Mouse (Mus musculus): ENCODE measurements around the gene Trmt13.
A peak's percentile ranks its signal among the peaks of the same experiment; 100 is the strongest.

DNA sequence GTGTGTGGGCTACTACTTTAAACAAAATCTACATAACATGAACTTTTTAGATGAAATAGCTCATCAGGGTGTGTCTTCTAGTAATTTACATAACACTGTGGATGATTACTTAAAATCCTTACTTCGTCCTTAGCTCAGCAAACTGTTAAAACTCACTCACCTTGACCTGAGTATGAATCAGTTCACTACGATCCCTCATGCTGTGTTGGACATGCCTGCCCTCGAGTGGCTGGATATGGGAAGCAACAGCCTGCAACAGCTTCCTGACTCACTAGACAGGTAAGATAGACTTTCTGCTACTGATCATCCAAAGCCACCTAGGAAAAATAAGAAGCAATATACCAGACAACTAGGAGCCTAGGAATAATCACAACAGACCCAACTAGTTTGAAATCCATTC, 37.1 kb downstream of the Trmt13 start:
- TF ChIP-seq CTCF (IDR thresholded peaks at IDR 0.05) (peak; percentile 62), EP300 (IDR thresholded peaks at IDR 0.05) (no peak)

Data from lung, postnatal 0 days (tissue).